Mouse (Mus musculus): ENCODE data around the gene Gtf2i.
A peak's percentile ranks its signal among the peaks of the same experiment; 100 is the strongest.

Gene Gtf2i

DNA sequence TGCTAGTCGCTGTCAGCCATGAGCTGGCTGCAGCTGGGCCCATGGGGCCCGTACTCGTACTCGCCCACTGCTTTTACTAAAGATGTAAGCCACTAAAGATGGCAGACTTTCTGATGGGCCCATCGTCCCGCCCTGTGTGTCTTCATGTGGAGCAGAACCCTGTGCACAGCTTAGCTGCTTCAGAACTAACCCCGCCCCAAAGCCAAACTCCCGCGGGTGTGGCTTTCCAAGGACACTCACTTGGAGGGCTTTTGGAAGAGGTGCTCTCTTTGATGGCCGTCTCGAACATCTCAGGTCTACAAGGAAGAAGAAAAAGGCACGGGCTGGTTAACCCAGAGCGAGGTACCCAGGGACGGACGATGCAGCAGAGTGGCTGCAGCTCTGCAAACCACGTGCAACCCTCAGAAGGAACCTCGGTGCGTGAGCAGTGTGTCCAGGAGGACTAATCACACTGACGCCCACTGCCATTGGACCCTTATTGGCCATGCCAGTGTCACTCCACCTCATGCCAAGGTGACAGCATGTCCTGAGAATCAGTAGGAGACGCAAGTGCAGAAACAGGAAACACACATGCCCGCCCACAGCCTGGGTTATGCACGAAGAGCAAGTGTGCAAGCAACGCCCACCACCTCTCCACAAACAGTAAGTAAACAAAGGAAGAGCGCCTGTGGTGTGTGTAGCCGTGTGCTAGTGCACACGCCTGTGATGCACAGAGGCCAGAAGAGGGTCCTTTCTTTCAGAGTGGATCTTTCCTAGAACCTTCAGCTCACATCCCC is 70.7 kb downstream of the Gtf2i start:
- no peak for DNase-seq (ENCODE audit: low spot score in 2 of 2)

DNA sequence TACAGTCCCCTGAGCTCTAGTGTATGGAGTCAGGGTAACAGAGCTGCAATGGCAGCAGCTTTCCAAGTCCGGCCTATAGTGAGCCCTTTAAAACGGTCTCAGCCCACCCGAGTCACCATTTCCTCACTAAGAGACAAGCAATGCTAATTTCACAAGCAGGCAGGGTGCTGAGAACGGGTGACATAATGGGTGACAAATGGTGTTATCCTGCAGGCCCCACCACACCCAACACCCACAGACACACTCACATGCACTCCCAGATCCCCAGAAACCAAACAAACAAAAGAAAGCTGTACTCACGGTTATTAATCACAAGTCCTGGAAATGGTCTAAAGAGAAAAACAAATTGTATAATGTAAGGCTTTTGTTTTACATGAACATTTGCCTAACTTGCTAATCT is 72.7 kb downstream of the Gtf2i start:
- no peak for DNase-seq (ENCODE audit: low spot score in 2 of 2)

DNA sequence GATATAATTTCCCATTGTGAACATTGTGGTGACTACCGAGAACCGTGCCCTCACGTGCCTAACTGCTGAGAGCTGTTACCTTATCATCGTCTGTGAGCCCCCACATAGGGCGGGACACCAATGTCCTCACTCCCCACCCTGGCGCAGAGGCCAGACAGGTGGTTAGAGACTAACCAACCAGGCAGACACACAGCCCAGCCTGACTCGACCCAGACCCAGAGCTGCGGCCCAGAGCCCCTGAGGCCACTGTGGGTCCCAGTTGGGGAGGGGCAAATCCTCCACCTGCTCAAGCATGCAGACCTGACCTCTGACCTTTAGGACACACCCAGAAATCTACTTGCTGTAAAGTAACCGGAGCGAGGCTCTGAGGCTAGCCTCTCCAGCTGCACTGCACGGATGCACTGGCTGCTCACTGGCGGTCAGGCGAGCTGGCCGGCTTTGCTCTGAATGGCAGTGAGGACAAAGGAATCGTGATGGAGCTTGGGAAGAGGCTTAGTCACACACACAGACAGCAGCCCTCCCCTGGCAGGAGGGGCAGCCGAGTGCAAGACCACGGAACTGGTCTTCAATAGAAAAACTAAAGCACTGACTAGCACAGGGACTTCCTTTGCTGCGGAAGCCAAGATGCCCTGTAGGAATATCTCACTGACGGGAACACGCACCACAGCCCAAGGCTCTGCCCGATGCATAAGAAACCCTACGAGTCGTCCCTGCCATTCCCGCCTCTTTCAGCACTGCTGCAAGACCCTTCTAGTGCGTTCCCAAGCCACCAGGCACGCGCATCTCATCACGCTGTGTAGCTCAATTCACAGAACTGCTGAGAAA is 76.4 kb downstream of the Gtf2i start:
- no peak for DNase-seq (ENCODE audit: low spot score in 2 of 2)

DNA sequence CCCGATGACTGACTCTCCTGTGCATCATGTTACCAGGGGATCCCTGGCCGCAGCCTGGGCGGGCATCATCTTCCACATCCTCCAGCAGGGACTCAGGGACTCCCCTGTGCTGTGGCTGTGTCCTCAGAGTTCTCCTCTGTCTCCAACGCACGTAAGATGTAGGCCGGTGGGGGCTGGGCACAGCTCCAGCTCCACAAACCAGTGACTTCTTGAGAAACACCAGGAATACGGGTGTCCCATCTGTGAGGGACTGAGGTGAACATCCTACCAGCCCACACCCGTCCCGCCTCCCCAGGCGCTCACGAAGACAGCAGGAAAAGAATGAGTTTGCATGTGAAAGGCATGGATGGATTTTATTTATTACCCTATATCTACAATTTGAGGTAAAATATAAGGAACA is 77.1 kb downstream of the Gtf2i start:
- DNase-seq (ENCODE audit: low spot score in 2 of 2), result no peak

DNA sequence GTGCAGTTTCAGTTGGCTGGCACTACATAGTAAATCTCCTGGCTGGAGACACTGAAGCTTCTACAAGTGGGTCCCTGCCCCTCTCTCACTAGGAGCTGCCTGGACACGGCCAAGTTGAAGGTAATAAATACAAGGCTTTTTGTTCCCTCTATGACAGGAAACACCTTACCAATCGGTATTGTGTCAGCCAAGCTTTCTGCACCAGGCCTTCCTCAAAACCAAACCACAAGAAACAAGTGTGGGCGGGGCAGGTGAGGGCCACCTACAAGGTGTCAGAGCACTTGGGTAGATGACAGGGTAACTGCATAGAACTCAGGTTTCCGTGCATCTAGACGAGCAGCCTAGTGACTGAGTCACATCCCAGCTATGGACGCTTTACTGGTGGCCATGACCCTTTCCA is 77.8 kb downstream of the Gtf2i start:
- DNase-seq (ENCODE audit: low spot score in 2 of 2), result peak; percentile 64 to 66

DNA sequence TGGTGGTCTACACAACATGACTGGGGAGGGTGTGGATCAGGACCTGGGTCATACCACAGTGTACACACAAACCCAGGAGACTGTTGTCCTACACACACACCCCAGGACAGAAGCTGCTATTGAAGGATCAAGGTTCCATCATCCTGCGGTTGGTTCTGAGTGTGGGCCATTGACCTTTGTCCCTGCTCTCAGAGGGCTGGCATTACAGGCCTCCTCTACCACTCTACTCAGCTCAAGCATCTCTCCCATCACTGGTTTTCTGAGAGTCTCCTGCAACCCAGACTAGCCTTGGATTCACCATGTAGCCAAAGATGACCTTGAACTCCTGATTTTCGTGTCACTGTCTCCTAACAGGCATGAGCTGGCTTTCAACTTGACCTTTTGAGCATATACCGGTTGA is 78.3 kb downstream of the Gtf2i start:
- DNase-seq (ENCODE audit: low spot score in 2 of 2), result no peak

DNA sequence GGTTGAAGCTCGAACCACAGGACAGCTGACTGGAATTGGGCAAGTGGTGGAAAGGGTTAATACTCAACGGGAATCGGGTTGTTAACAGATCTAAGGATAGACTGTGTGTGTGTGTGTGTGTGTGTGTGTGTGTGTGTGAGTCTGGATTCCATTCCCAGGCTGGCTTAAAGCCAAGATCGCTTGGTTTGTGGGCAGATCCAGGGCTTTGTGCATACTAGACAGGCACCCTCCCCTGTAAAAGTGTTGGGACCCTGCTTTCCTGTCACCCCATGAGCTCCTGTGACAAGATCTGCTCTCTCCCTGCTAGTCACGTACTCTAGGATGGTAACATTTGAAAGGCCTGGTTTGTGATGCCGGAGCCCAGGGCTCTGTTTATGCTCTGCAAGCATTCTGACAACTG is 79.4 kb downstream of the Gtf2i start:
- DNase-seq (ENCODE audit: low spot score in 2 of 2), result no peak

DNA sequence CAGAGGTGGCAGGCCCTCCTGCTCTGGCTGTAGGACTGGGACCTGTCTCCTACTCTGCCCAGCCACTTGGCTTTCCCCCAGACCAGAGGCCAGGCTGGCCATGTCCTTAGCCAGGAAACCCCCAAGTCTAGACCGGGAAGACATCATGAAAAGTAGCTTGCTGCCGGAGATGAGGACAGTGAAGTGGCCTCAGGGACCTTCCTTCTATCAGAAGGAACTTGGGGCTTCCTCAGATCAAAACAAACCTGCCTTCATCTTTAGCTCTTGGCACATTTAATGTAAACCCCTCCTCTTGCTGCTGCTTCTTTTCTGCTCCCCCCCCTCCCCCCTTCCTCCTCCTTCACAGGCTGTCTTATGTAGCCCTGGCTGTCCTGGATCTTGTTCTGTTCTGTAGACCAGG is 80.4 kb downstream of the Gtf2i start:
- DNase-seq (ENCODE audit: low spot score in 2 of 2), result no peak

DNA sequence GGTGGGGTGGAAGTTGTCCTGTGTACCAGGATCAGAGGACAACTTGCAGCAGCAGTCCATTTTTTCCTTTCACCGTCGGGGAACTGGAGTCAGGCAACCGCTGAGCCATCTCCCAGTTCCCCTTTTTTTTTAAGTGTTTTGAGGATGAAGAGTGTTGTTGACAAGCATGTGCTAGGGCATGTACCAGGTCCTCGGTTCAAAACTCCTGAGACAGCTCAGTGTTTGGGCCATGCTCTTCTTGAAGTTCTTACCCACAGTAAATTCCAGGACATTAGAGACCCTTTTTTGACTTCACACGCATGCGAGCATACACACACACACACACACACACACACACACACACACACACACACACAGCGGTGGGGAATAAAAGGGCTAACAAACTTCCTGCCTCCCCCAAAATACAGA is 81.3 kb downstream of the Gtf2i start:
- peak in 1 of 2 experiments; percentile 53 for DNase-seq (ENCODE audit: low spot score in 2 of 2)

DNA sequence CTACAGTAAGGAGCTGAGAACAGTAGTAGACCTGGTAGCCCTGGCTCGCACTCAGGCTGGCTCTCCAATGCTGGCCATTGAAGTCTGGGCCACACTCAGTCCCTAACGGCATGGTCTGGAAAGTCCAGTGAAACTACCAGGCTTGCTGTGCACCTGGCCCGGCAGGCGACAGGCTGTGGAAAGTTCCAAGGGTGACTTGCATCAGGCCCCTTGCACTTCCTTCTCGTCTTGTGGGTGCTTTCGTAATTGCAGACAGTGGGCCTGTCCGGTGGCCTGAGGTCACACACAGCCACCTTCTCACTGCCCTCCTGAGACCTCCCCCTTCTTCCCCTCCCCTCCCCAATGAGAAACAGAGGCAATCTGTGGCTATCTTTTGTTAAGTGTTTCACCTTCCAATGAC is 82.0 kb downstream of the Gtf2i start:
- no peak for DNase-seq (ENCODE audit: low spot score in 2 of 2)

DNA sequence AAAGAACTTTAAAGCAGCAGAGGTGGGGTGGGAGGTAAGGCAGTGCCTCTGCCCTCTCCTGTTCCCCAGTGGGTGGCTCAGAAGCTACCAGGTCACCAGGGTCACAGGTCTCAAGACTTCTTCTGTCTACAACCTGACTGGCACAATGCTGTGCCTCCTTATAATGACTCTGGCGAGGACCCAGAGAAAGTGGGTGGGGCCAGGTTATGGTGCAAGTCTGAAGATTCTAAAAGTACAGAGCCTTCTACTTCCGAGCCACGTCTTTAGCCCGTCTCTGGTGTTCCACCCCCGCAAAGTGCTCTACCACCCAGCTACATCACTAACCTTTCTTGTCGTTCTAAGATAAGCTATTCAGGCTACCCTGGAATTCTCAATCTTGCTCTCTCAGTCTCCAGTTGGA is 82.4 kb downstream of the Gtf2i start:
- peak in 1 of 2 experiments; percentile 37 for DNase-seq (ENCODE audit: low spot score in 2 of 2)

DNA sequence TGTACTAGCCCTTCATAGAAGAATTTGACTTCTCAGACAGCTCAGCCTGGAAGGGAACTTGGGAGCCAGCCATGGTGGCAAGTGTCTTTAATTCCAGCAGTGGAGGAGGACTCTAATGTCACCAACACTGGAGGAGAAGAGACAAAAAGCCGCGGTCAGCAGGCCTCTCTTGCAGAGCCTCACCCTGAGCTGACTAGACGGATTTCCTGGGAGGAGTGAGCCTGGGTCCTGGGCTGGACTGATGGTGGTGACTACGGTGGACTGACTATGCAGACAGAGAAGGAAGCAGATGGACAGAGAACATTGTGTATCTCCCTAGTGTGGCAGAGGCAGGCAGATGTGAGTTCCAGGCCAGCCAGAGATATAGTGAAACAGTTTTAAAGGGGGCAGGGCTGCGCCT is 83.2 kb downstream of the Gtf2i start:
- no peak for DNase-seq (ENCODE audit: low spot score in 2 of 2)

DNA sequence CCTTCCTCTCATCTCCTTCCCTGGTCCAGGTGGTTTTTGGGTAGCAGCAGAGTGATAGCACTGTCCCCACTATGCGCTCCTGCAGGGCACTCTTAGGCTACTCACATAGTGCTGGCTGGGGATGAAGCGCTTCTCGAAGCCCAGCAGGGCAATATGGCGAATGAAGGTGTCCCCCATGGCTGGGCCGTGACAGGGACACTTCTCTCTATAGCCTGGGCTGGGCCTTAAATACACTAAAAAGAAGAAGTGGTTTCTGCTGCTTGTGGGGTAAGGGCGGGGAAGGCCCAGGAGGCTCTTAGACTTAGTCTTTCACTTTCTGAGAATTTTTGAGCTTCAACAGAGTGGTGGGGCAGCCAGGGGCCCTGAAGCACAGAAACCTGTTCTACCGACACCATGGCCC is 85.2 kb downstream of the Gtf2i start, which contains the start of gene Ncf1:
Ncf1 (minus strand) TSS at position 235 of the 400 bp plus-strand sequence.
- DNase-seq (ENCODE audit: low spot score in 2 of 2), result no peak

DNA sequence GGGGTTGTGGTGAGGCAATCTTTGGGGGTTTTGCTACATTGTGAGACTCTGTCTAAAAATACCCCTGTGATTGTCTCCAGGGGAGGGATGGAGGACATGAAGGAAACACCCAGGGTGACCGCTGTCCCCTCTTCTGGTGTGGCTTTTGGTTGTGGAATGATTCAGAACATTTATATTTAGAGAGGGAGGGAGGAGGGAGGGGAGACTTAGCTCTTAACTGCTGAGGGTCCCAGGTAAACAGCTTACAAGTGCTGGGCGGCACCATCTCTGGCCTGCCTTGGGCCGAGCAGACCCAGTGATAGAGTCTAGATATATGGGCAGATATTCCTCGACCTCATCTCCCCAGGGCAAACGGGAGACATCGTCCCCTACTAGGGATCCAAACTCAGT is 86.3 kb downstream of the Gtf2i start:
- DNase-seq (ENCODE audit: low spot score in 2 of 2), result no peak

DNA sequence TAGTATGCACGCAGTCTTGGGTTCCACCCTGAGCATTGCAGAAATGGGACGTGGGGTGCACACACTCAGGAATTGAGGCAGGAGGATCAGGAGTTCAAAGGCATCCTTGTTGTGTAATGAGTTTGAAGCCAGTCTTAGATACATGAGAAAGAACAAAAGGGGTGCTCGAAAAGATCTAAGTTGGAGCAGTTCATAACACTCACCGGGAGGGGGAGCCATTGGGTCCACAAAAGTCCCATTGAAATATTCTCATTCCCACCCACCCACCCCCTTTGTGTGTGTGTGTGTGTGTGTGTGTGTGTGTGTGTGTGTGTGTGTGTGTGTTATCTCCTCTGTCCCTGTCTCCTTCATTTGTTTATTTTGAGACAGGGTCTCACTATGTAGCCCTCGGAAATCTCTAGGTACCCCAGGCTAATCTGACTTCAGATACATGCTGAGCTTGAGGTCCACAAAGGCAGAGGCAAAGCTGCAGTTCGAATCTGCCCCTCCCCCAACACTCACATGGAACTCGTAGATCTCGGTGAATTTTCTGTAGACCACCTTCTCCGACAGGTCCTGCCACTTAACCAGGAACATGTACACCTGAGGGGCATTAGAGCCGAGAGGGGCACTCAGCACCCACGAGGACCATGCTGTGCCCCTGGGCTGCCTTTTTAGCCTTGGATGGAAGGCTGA is 86.8 kb downstream of the Gtf2i start:
- peak in 1 of 2 experiments; percentile 60 for DNase-seq (ENCODE audit: low spot score in 2 of 2)

DNA sequence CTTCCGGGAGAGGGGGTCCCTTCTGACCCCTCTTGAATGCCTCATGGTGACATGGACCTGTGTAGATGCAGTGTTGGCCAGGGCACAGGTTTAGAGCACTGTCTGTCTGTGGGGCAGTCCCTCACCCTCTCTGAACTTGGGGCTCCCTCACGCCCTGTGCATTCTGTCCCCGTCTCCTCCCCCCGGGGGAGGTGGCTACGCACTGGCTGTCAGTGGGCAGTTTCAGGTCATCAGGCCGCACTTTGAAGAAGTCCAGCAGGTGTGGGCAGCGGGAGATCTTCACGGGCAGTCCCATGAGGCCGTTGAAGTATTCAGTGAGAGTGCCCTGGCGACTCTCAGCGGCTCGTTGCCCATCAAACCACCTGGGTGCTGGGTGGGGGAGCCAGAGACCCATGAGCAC is 87.6 kb downstream of the Gtf2i start:
- no peak for DNase-seq (ENCODE audit: low spot score in 2 of 2)

DNA sequence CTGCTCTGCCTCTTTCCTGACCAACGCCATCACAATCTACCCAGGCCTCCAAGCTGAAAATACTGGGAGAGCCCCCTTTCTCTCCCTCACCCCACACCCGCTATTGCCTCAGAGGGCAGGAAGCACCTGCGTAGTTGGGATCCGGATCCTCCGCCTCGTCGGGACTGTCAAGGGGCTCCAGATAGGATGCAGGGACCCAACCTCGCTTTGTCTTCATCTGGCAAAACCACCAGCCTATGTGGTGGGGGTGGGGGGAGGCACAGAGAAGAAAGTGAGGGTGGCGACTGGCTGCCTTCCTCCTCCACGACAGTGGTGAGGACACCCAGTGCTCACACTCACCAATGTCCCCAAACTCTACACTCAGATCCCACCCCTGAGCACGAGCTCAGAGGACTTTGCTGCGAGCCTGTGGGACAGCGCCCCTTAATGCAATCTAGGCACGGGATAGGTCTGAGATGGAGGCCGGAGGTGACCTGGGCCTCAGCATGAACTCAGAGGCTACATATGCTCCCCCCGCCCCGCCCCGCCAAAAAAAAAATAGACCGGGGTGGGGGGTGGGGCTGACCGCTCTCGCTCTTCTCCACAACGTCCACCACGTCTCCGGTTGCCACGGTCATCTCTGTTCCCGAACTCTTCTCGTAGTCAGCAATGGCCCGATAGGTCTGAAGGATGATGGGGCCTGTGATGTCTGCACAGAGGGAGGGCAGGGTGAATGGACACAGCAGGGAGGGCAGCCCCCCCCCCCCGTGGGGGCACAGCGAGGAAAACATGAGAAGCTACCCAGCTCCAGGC is 89.3 kb downstream of the Gtf2i start:
- no peak for DNase-seq (ENCODE audit: low spot score in 2 of 2)

DNA sequence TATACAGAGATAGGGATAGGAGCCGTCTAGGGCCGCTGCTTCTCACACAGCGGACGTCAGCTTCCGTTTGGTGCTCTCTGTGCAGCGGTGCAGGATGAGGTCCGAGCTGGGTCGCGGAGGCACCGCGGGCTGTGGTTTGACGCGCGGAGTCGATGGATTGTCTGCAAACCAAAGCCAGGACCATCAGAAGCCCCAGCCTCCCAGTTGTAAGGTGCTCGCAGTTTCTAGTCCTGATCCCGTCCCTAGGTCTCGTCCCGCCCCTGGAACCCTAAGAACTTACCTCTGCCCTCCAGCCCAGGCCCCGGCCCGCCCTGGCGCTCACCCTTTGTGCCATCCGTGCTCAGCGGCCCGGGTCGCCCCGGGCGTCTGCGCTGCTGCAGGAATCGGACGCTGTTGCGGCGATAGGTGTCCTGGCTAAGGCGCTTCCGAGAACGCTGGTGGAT is 92.8 kb downstream of the Gtf2i start:
- no peak for DNase-seq (ENCODE audit: low spot score in 2 of 2)

DNA sequence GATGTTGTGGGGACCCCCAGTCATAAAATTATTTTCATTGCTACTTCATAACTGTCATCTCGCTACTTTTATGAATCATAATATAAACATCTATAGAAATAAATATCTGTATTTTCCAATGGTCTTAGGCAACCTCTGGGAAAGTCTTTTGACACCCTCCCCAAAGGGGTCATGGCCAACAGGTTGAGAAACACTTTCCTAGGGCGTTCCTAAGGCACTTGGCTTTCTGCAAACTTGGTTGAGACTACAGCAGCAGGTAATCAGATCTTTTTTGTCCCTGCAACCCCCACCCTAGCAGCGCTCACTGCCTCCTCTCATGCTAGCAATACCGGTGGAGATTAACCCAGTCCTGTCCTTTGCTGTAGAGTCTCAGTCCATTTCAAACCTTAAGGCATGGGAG is 93.3 kb downstream of the Gtf2i start:
- no peak for DNase-seq (ENCODE audit: low spot score in 2 of 2)

DNA sequence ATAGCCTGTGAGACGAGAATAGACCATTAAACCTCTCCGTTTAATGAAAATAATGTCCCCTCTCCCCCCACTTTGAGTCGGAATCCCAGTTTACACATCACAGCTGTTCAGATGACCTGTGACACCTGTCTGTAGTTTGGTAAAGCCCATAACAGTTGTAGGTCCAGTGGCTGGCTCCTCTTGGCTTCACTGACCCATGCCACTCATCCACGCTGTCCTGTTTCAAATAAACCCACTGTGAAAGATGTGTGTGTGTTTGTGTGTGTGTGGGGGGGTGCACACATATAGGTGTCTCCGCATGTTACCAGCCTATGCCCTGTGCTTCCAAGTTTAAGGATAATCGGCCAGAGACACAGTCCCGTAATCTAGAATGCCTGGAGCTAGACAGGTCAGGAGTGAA is 96.7 kb downstream of the Gtf2i start:
- DNase-seq (ENCODE audit: low spot score in 2 of 2), result no peak

DNA sequence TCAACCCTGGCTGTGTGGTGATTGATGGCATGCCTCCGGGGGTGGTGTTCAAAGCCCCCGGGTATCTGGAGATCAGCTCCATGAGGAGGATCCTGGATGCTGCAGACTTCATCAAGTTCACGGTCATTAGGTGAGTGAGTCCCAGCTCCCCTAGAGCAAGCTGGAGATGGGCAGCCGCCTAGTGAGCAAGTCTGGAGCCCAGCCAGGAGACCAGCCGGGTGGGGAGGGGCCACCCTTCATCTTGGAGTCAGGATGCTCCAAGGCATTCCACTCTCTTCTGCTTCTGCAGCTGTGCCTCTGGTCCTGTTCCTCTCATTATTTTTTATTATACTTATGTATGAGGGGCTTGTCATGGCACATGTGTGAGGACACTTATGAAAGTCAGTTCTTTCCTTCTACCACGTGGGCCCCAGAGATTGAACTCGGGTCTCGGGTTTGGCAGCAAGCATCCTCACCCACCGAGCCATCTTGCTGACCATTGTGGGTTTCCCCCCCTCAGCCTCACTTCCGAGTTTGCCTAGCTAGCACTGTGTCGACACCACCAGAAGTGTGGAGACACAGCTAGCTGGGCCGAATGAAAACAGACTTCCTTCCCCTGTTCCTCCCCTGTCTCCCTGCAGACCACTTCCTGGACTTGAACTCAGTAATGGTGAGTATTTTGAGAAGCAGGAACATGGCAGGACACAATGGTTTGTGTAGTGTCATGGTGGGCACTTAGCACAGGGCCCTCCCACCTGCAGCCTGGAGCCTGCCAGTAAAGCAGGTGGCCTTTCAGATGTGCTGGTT is 100.3 kb downstream of the Gtf2i start:
- DNase-seq (ENCODE audit: low spot score in 2 of 2), result no peak
